Mouse (Mus musculus): ENCODE data around the gene Ifna6. TPM values are rescaled to one million over a fixed set of nuclear protein-coding genes. Genes with fewer than 3 reads are reported as not detected.

Gene Ifna6
- polyA plus RNA-seq, 1 experiment from 2014 or later: not detected

Other genes starting within 250 kb of the Ifna6 start
- gene Ifna9, start 235.0 kb upstream of the Ifna6 start, polyA plus RNA-seq (2014; fragmentation: Nextera tagmentation; extraction: Ambion mirVana): not detected in 2 replicates
- gene Ifna12, start 224.0 kb upstream of the Ifna6 start, polyA plus RNA-seq (2014; fragmentation: Nextera tagmentation; extraction: Ambion mirVana): not detected in 2 replicates
- gene C87499, start 193.0 kb upstream of the Ifna6 start, polyA plus RNA-seq (2014; fragmentation: Nextera tagmentation; extraction: Ambion mirVana): not detected in 2 replicates
- not detected in 2 replicates for gene Ifna13, start 183.0 kb upstream of the Ifna6 start, polyA plus RNA-seq (2014; fragmentation: Nextera tagmentation; extraction: Ambion mirVana)
- gene Ifna16, start 150.5 kb upstream of the Ifna6 start, polyA plus RNA-seq (2014; fragmentation: Nextera tagmentation; extraction: Ambion mirVana): not detected in 2 replicates
- not detected in 2 replicates for gene Ifna2, start 143.5 kb upstream of the Ifna6 start, polyA plus RNA-seq (2014; fragmentation: Nextera tagmentation; extraction: Ambion mirVana)
- not detected in 2 replicates for gene Ifnab, start 136.1 kb upstream of the Ifna6 start, polyA plus RNA-seq (2014; fragmentation: Nextera tagmentation; extraction: Ambion mirVana)
- 2.0 and 2.3 TPM in 2 replicates for gene Gm26566, start 105.6 kb upstream of the Ifna6 start, polyA plus RNA-seq (2014; fragmentation: Nextera tagmentation; extraction: Ambion mirVana)
- gene Klhl9, start 105.0 kb upstream of the Ifna6 start, polyA plus RNA-seq (2014; fragmentation: Nextera tagmentation; extraction: Ambion mirVana): 145 and 154 TPM in 2 replicates
- not detected in 2 replicates for gene Gm13271, start 72.5 kb upstream of the Ifna6 start, polyA plus RNA-seq (2014; fragmentation: Nextera tagmentation; extraction: Ambion mirVana)
- gene Gm13283, start 67.3 kb upstream of the Ifna6 start, polyA plus RNA-seq (2014; fragmentation: Nextera tagmentation; extraction: Ambion mirVana): not detected in 2 replicates
- not detected in 2 replicates for gene Gm13290, start 53.6 kb upstream of the Ifna6 start, polyA plus RNA-seq (2014; fragmentation: Nextera tagmentation; extraction: Ambion mirVana)
- not detected in 2 replicates for gene Gm13289, start 50.5 kb upstream of the Ifna6 start, polyA plus RNA-seq (2014; fragmentation: Nextera tagmentation; extraction: Ambion mirVana)
- not detected in 2 replicates for gene Gm13272, start 47.6 kb upstream of the Ifna6 start, polyA plus RNA-seq (2014; fragmentation: Nextera tagmentation; extraction: Ambion mirVana)
- not detected in 2 replicates for gene Ifnz, start 45.3 kb upstream of the Ifna6 start, polyA plus RNA-seq (2014; fragmentation: Nextera tagmentation; extraction: Ambion mirVana)
- not detected in 2 replicates for gene Gm13276, start 41.7 kb upstream of the Ifna6 start, polyA plus RNA-seq (2014; fragmentation: Nextera tagmentation; extraction: Ambion mirVana)
- not detected in 2 replicates for gene Gm13277, start 38.8 kb upstream of the Ifna6 start, polyA plus RNA-seq (2014; fragmentation: Nextera tagmentation; extraction: Ambion mirVana)
- not detected in 2 replicates for gene Gm13278, start 35.9 kb upstream of the Ifna6 start, polyA plus RNA-seq (2014; fragmentation: Nextera tagmentation; extraction: Ambion mirVana)
- not detected in 2 replicates for gene Gm13275, start 32.9 kb upstream of the Ifna6 start, polyA plus RNA-seq (2014; fragmentation: Nextera tagmentation; extraction: Ambion mirVana)
- gene Gm13279, start 30.0 kb upstream of the Ifna6 start, polyA plus RNA-seq (2014; fragmentation: Nextera tagmentation; extraction: Ambion mirVana): not detected in 2 replicates
- gene Gm13285, start 27.8 kb upstream of the Ifna6 start, polyA plus RNA-seq (2014; fragmentation: Nextera tagmentation; extraction: Ambion mirVana): 0.13 and 0.17 TPM in 2 replicates
- gene Gm13287, start 24.2 kb upstream of the Ifna6 start, polyA plus RNA-seq (2014; fragmentation: Nextera tagmentation; extraction: Ambion mirVana): not detected in 2 replicates
- not detected in 2 replicates for gene Gm13288, start 21.9 kb upstream of the Ifna6 start, polyA plus RNA-seq (2014; fragmentation: Nextera tagmentation; extraction: Ambion mirVana)
- gene Ifna7, start 11.2 kb upstream of the Ifna6 start, polyA plus RNA-seq (2014; fragmentation: Nextera tagmentation; extraction: Ambion mirVana): not detected in 2 replicates
- not detected in 2 replicates for gene Ifna11, start 7.5 kb upstream of the Ifna6 start, polyA plus RNA-seq (2014; fragmentation: Nextera tagmentation; extraction: Ambion mirVana)
- gene Ifna5, start 8.1 kb downstream of the Ifna6 start, polyA plus RNA-seq (2014; fragmentation: Nextera tagmentation; extraction: Ambion mirVana): not detected in 2 replicates
- not detected in 2 replicates for gene Ifna4, start 14.4 kb downstream of the Ifna6 start, polyA plus RNA-seq (2014; fragmentation: Nextera tagmentation; extraction: Ambion mirVana)
- not detected in 2 replicates for gene Ifna1, start 22.7 kb downstream of the Ifna6 start, polyA plus RNA-seq (2014; fragmentation: Nextera tagmentation; extraction: Ambion mirVana)
- not detected in 2 replicates for gene Ifne, start 52.8 kb downstream of the Ifna6 start, polyA plus RNA-seq (2014; fragmentation: Nextera tagmentation; extraction: Ambion mirVana)